Mouse (Mus musculus) kidney, embryonic 16.5 days (tissue): ENCODE results near the gene Gpc6. TPM values are rescaled to one million over a fixed set of nuclear protein-coding genes. Genes with fewer than 3 reads are reported as not detected.

Experiments used
- ATAC-seq: fragments of 200-750 bp; cut with Nextera tagmentation; 2 replicates; pipeline ENCODE4 v1.8.0; 2017; ENCODE audit warnings: moderate TSS enrichment; ENCODE audit not compliant: low FRiP score, low TSS enrichment
- H3K27ac ChIP-seq: fragments of 300-500 bp; sonication (generic); 2 replicates; pipeline ENCODE4 v1.5.1; 2014; ENCODE audit warnings: low read length
- H3K27me3 ChIP-seq: fragments of 300-500 bp; sonication (generic); 2 replicates; pipeline ENCODE4 v1.6.1; 2014; ENCODE audit warnings: low read length, control low read depth, mixed read lengths; ENCODE audit not compliant: insufficient read depth
- H3K36me3 ChIP-seq: fragments of 300-500 bp; sonication (generic); 2 replicates; pipeline ENCODE4 v1.6.1; 2014; ENCODE audit warnings: low read length, control low read depth, mixed read lengths; ENCODE audit not compliant: insufficient read depth
- H3K4me1 ChIP-seq: fragments of 300-500 bp; sonication (generic); 2 replicates; pipeline ENCODE4 v1.6.1; 2014; ENCODE audit warnings: low read length, control low read depth, mixed read lengths; ENCODE audit not compliant: insufficient read depth
- H3K4me2 ChIP-seq: fragments of 300-500 bp; sonication (generic); replicated peaks from 2 replicates; pipeline ENCODE4 v1.6.1; 2014; ENCODE audit warnings: low read depth, low read length
- H3K4me3 ChIP-seq: fragments of 300-500 bp; sonication (generic); 2 replicates; pipeline ENCODE4 v1.5.1; 2014; ENCODE audit warnings: mild to moderate bottlenecking, low read length
- H3K9ac ChIP-seq: fragments of 300-500 bp; sonication (generic); replicated peaks from 2 replicates; pipeline ENCODE4 v1.6.1; 2014; ENCODE audit warnings: low read length
- H3K9me3 ChIP-seq: fragments of 300-500 bp; sonication (generic); 2 replicates; pipeline ENCODE4 v1.6.1; 2016; ENCODE audit warnings: low read length, control low read depth
- WGBS: fragments of 180-500 bp; shearing (Covaris S2); extraction: QIAGEN DNeasy Blood & Tissue Kit; methylation state at CpG from one replicate; pipeline ENCODE4 v1.1.7; 2014; 5-methylcytosine and 5-hydroxymethylcytosine counted together
- polyA plus RNA-seq: library from polyadenylated mRNA; unstranded; fragments of >200 nt; fragmentation: Nextera tagmentation; extraction: Ambion mirVana; gene quantifications from 2 replicates; pipeline ENCODE4 v1.2.1, GENCODE M21; 2015

Gene Gpc6
- polyA plus RNA-seq, 1 experiment from 2014 or later, result 62.7 TPM

- Histone ChIP-seq H3K4me1 (peaks cover 5% of the 10 kb centered on the region), H3K36me3 (no peaks in the 10 kb centered on the region), H3K9ac (no peak overlapping the region), H3K4me2 (no peak overlapping the region), H3K27me3 (no peaks in the 10 kb centered on the region), H3K4me3 (no peak overlapping the region), H3K27ac (no peak overlapping the region), H3K9me3 (no peaks in the 10 kb centered on the region)
- 86% methylated on average over 2 of the region's 2 CpGs for WGBS
- ATAC-seq, result no peak
Measured at GRCm38 (mm10) chr14:117514829-117515228, 589.7 kb downstream of the Gpc6 start.

DNA sequence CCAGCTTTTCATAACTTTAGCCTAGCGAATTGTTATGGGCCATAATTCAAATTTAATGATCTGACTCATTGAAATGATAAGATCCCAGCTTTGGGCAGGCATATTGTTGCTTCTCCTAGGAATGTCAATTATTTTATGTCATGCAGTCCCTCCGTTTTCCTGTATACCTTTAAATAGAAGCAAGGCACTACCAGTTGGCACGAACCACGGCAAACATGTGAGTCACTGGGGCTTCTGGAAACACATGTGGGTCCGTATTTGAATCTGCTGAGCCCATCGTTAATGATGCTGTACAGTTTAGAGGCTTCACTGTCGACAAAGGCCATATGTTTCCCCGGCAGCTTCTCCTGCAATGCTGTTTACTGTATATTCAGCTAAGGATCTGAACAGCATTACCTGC, 594.5 kb downstream of the Gpc6 start:
- 46% methylated on average over 8 of the region's 8 CpGs for WGBS
- Histone ChIP-seq H3K4me1 (peaks cover 14% of the 10 kb centered on the region), H3K9ac (no peak overlapping the region)

GRCm38 (mm10) chr14:117520706-117521105, 595.6 kb downstream of the Gpc6 start:
- Histone ChIP-seq H3K9ac (no peak overlapping the region), H3K9me3 (no peaks in the 10 kb centered on the region), H3K27me3 (no peaks in the 10 kb centered on the region), H3K4me3 (no peak overlapping the region), H3K4me1 (peaks cover 14% of the 10 kb centered on the region), H3K4me2 (no peak overlapping the region), H3K27ac (no peak overlapping the region), H3K36me3 (no peaks in the 10 kb centered on the region)
- 73% methylated on average over 2 of the region's 2 CpGs for WGBS
- ATAC-seq, result peak; percentile 49; the same call in 1 of the 2 replicates

More for the DNA sequence above, 594.5 kb downstream of the Gpc6 start:
- Histone ChIP-seq H3K27me3 (no peaks in the 10 kb centered on the region), H3K36me3 (no peaks in the 10 kb centered on the region), H3K4me2 (no peak overlapping the region), H3K9me3 (no peaks in the 10 kb centered on the region), H3K27ac (no peak overlapping the region), H3K4me3 (no peak overlapping the region)
- ATAC-seq, result no peak

GRCm38 (mm10) chr14:117525133-117525532, 600.0 kb downstream of the Gpc6 start:
- 81% methylated on average over 6 of the region's 6 CpGs for WGBS
- H3K36me3 ChIP-seq, result no peaks in the 10 kb centered on the region
- no peak overlapping the region for H3K4me2 ChIP-seq
- no peaks in the 10 kb centered on the region for H3K9me3 ChIP-seq
- no peaks in the 10 kb centered on the region for H3K27me3 ChIP-seq
- no peak overlapping the region for H3K9ac ChIP-seq
- no peak overlapping the region for H3K27ac ChIP-seq
- no peak for ATAC-seq
- H3K4me3 ChIP-seq, result no peak overlapping the region
- H3K4me1 ChIP-seq, result peaks cover 6% of the 10 kb centered on the region; the same call in 1 of the 2 replicates

DNA sequence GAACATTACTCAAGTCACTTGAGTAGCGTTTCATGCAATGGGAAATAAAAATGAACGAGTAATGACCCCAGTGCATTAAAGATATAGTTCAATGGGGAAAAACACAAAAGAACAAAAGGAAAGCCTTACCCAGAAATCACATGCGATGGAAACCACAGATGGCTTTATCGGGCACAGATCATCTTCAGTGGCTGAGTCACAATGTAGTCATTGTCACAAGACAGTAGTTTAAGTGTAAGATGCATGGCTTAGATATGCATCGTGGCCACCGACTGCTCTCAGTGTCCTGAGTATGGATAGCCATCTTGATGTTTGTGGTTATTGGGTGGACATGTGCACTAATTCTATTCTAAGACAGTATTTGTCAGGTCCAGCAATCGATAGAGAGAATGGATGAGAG, 601.9 kb downstream of the Gpc6 start:
- H3K4me3 ChIP-seq, result no peak overlapping the region
- no peaks in the 10 kb centered on the region for H3K27me3 ChIP-seq
- no peak overlapping the region for H3K27ac ChIP-seq
- H3K36me3 ChIP-seq, result no peaks in the 10 kb centered on the region
- H3K9ac ChIP-seq, result no peak overlapping the region
- H3K9me3 ChIP-seq, result no peaks in the 10 kb centered on the region
- no peak for ATAC-seq
- H3K4me1 ChIP-seq, result no peaks in the 10 kb centered on the region
- H3K4me2 ChIP-seq, result no peak overlapping the region
- WGBS, result 90% methylated on average over 7 of the region's 7 CpGs

DNA sequence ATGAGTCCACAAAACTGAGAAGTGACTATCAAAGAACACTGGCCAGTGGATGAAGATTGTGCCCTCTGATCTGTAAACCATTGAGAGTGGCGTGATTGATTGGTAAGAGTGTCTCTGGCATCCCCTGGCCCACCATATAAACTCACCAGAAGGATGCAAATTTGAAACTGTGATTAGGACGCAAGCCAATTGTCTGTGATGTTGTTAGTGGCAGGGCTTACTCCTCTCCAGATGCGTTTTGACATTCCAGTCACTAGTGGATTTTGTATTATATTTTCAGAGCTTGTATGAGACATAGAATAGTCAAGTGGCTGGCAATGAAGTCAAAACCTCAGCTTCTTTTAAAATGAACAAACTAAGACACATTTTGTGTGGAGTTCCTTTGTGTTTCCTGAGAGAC, 604.3 kb downstream of the Gpc6 start:
- Histone ChIP-seq H3K27me3 (no peaks in the 10 kb centered on the region), H3K9ac (no peak overlapping the region), H3K4me3 (no peak overlapping the region), H3K27ac (no peak overlapping the region), H3K4me1 (no peaks in the 10 kb centered on the region), H3K4me2 (no peak overlapping the region), H3K36me3 (no peaks in the 10 kb centered on the region), H3K9me3 (no peaks in the 10 kb centered on the region)
- no peak for ATAC-seq
- WGBS, result 80% methylated on average over 3 of the region's 3 CpGs

- H3K4me2 ChIP-seq, result no peak overlapping the region
- no peak overlapping the region for H3K9ac ChIP-seq
- no peaks in the 10 kb centered on the region for H3K9me3 ChIP-seq
- no peaks in the 10 kb centered on the region for H3K36me3 ChIP-seq
- H3K27me3 ChIP-seq, result no peaks in the 10 kb centered on the region
- H3K27ac ChIP-seq, result no peak overlapping the region
- no peak for ATAC-seq
- H3K4me1 ChIP-seq, result no peaks in the 10 kb centered on the region
- H3K4me3 ChIP-seq, result no peak overlapping the region
Measured at GRCm38 (mm10) chr14:117552776-117553175, 627.7 kb downstream of the Gpc6 start.

DNA sequence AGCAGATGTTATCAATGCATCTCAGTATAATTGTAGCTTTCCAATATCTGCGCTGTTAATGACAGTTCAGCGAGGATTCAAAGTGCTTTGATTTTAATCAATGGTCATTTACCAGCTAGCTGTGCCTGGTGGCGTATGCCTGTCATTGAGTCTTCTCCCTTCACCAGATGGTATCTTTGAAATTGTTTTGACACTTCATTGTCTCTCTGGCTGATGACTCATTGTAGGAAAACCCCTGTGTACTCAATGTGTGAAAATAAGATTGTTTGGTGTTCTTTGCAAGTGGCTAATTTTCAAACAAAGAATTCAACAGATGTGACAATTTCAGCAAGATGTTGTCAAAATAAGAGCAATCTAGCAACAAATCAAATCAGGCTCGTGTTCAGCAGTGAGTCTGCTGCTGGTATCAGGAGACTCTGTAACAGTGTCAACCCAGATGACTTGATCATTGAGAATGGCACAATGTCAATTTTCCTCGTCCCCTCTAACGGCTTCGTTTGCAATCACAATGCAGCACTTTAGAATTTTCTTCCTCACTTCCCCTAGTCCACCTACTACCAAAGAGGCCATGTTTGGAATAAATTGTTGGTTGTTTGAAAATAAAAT, 631.7 kb downstream of the Gpc6 start:
- Histone ChIP-seq H3K9ac (no peak overlapping the region), H3K4me1 (no peaks in the 10 kb centered on the region), H3K36me3 (no peaks in the 10 kb centered on the region), H3K9me3 (no peaks in the 10 kb centered on the region), H3K4me2 (no peak overlapping the region), H3K27me3 (no peaks in the 10 kb centered on the region), H3K27ac (no peak overlapping the region), H3K4me3 (no peak overlapping the region)
- 83% methylated on average over 7 of the region's 7 CpGs for WGBS
- no peak for ATAC-seq

DNA sequence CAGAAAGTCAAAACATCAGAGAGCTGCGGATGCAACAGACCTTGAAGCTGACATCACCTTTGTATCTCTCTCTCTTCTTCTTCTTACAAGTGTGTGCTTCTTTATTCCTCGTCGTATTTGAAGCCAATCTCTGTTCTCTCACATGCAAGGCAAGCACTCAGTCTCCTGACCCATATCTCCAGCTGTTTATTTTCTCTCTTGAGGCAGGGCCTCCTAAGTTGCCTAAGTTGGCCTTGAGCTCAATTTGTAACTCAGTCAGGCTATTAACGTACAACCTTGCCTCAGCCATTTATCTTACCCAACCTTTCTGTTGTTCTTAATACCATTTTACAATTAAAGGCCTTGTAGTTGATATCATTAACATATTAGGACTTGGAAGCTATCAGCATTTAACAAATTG, 637.0 kb downstream of the Gpc6 start:
- WGBS, result 72% methylated on average over 4 of the region's 4 CpGs
- ATAC-seq, result no peak
- H3K9ac ChIP-seq, result no peak overlapping the region
- no peak overlapping the region for H3K4me2 ChIP-seq
- H3K36me3 ChIP-seq, result no peaks in the 10 kb centered on the region
- H3K9me3 ChIP-seq, result no peaks in the 10 kb centered on the region
- no peak overlapping the region for H3K4me3 ChIP-seq
- H3K27me3 ChIP-seq, result no peaks in the 10 kb centered on the region
- no peak overlapping the region for H3K27ac ChIP-seq
- no peaks in the 10 kb centered on the region for H3K4me1 ChIP-seq

GRCm38 (mm10) chr14:117569278-117569677, 644.2 kb downstream of the Gpc6 start:
- Histone ChIP-seq H3K4me2 (no peak overlapping the region), H3K36me3 (no peaks in the 10 kb centered on the region), H3K9ac (no peak overlapping the region), H3K27me3 (no peaks in the 10 kb centered on the region), H3K9me3 (no peaks in the 10 kb centered on the region), H3K4me1 (no peaks in the 10 kb centered on the region), H3K4me3 (no peak overlapping the region), H3K27ac (no peak overlapping the region)
- 93% methylated on average over 4 of the region's 4 CpGs for WGBS
- no peak for ATAC-seq
